Mouse (Mus musculus) neural tube, embryonic 13.5 days (tissue): ENCODE results near the gene Pcca. TPM values are rescaled to one million over a fixed set of nuclear protein-coding genes. Genes with fewer than 3 reads are reported as not detected.
A peak's percentile ranks its signal among the peaks of the same experiment; 100 is the strongest.

ENCODE experiments used
- ATAC-seq: fragments of 200-750 bp; cut with Nextera tagmentation; 2 replicates; pipeline ENCODE4 v1.8.0; 2017; ENCODE audit warnings: low read depth, mild to moderate bottlenecking, moderate TSS enrichment, moderate library complexity
- H3K27ac ChIP-seq: fragments of 300-500 bp; sonication (generic); replicated peaks from 2 replicates; pipeline ENCODE4 v1.5.1; 2015; ENCODE audit warnings: moderate library complexity, mild to moderate bottlenecking, inconsistent platforms
- H3K27me3 ChIP-seq: fragments of 300-500 bp; sonication (generic); 2 replicates; pipeline ENCODE4 v1.6.1; 2015; ENCODE audit warnings: mild to moderate bottlenecking, inconsistent platforms
- H3K36me3 ChIP-seq: fragments of 300-500 bp; sonication (generic); 2 replicates; pipeline ENCODE4 v1.6.1; 2015; ENCODE audit warnings: mild to moderate bottlenecking, inconsistent platforms
- H3K4me1 ChIP-seq: fragments of 300-500 bp; sonication (generic); replicated peaks from 2 replicates; pipeline ENCODE4 v1.6.1; 2015; ENCODE audit warnings: inconsistent platforms
- H3K4me2 ChIP-seq: fragments of 300-500 bp; sonication (generic); 2 replicates; pipeline ENCODE4 v1.6.1; 2015; ENCODE audit warnings: inconsistent platforms, mild to moderate bottlenecking, moderate library complexity
- H3K4me3 ChIP-seq: fragments of 300-500 bp; sonication (generic); 2 replicates; pipeline ENCODE4 v1.5.1; 2015; ENCODE audit warnings: mild to moderate bottlenecking, inconsistent platforms
- H3K9ac ChIP-seq: fragments of 300-500 bp; sonication (generic); 2 replicates; pipeline ENCODE4 v1.6.1; 2015; ENCODE audit warnings: moderate library complexity, mild to moderate bottlenecking, inconsistent platforms
- H3K9me3 ChIP-seq: fragments of 300-500 bp; sonication (generic); 2 replicates; pipeline ENCODE4 v1.6.1; 2016; ENCODE audit warnings: inconsistent platforms
- WGBS: fragments of 180-500 bp; shearing (Covaris S2); methylation state at CpG from one replicate; pipeline ENCODE4 v1.1.7; 2015; 5-methylcytosine and 5-hydroxymethylcytosine counted together
- polyA plus RNA-seq: library from polyadenylated mRNA; unstranded; fragments of >200 nt; fragmentation: Nextera tagmentation; extraction: Ambion mirVana; gene quantifications from 2 replicates; pipeline ENCODE4 v1.2.1, GENCODE M21; 2015

The Pcca gene
- polyA plus RNA-seq, 1 experiment from 2014 or later, result 28.2 TPM

- Histone ChIP-seq H3K9ac (no peak overlapping the region), H3K36me3 (0 out of 2 replicates have a peak, but pooled peaks cover 4% of the 10 kb centered on the region), H3K9me3 (peaks cover 5% of the 10 kb centered on the region), H3K4me2 (no peak overlapping the region), H3K27me3 (no peaks in the 10 kb centered on the region), H3K4me3 (no peak overlapping the region), H3K4me1 (peaks cover 11% of the 10 kb centered on the region; the same call in 1 of the 2 replicates), H3K27ac (no peak overlapping the region; the same call in 1 of the 2 replicates)
- WGBS, result 61% methylated on average over 4 of the region's 4 CpGs
- 0 out of 2 replicates have a peak, but pooled peaks have one; percentile 43 for ATAC-seq
These were observed 368.8 kb downstream of the Pcca start for GRCm38 (mm10) chr14:122902884-122903283.

GRCm38 (mm10) chr14:122903923-122904351 is 369.8 kb downstream of the Pcca start:
- Histone ChIP-seq H3K4me3 (no peak overlapping the region), H3K27me3 (no peaks in the 10 kb centered on the region), H3K4me1 (peaks cover 11% of the 10 kb centered on the region; the same call in 1 of the 2 replicates), H3K4me2 (no peak overlapping the region), H3K36me3 (0 out of 2 replicates have a peak, but pooled peaks cover 7% of the 10 kb centered on the region), H3K27ac (no peak overlapping the region), H3K9me3 (peaks cover 11% of the 10 kb centered on the region), H3K9ac (no peak overlapping the region)
- WGBS, result 78% methylated on average over 2 of the region's 2 CpGs
- no peak for ATAC-seq

GRCm38 (mm10) chr14:122905007-122905406 is 370.9 kb downstream of the Pcca start:
- H3K4me3 ChIP-seq, result no peak overlapping the region
- no peak overlapping the region for H3K27ac ChIP-seq
- no peak overlapping the region for H3K9ac ChIP-seq
- no peak for ATAC-seq
- 0 out of 2 replicates have a peak, but pooled peaks cover 7% of the 10 kb centered on the region for H3K36me3 ChIP-seq
- 90% methylated on average over 1 of the region's 1 CpGs for WGBS
- no peaks in the 10 kb centered on the region for H3K27me3 ChIP-seq
- H3K9me3 ChIP-seq, result peaks cover 11% of the 10 kb centered on the region
- H3K4me2 ChIP-seq, result no peak overlapping the region
- peaks cover 11% of the 10 kb centered on the region; the same call in 1 of the 2 replicates for H3K4me1 ChIP-seq

- Histone ChIP-seq H3K9me3 (peaks cover 11% of the 10 kb centered on the region), H3K4me1 (peaks cover 10% of the 10 kb centered on the region), H3K9ac (no peak overlapping the region), H3K27me3 (peaks cover 13% of the 10 kb centered on the region), H3K4me3 (no peak overlapping the region), H3K4me2 (no peak overlapping the region), H3K36me3 (0 out of 2 replicates have a peak, but pooled peaks cover 7% of the 10 kb centered on the region), H3K27ac (no peak overlapping the region)
- no peak for ATAC-seq
- WGBS, result 88% methylated on average over 4 of the region's 4 CpGs
These were observed 374.0 kb downstream of the Pcca start for GRCm38 (mm10) chr14:122908075-122908474.

- peaks cover 18% of the 10 kb centered on the region for H3K27me3 ChIP-seq
- WGBS, result 75% methylated on average over 5 of the region's 5 CpGs
- H3K4me2 ChIP-seq, result no peak overlapping the region
- ATAC-seq, result no peak
- H3K9ac ChIP-seq, result no peak overlapping the region
- H3K4me1 ChIP-seq, result peaks cover 11% of the 10 kb centered on the region
- H3K36me3 ChIP-seq, result 0 out of 2 replicates have a peak, but pooled peaks cover 7% of the 10 kb centered on the region
- H3K4me3 ChIP-seq, result no peak overlapping the region
- H3K9me3 ChIP-seq, result peaks cover 11% of the 10 kb centered on the region
- no peak overlapping the region for H3K27ac ChIP-seq
These were observed 375.4 kb downstream of the Pcca start for GRCm38 (mm10) chr14:122909368-122910091.

GRCm38 (mm10) chr14:122911265-122911664 is 377.1 kb downstream of the Pcca start:
- peaks cover 11% of the 10 kb centered on the region for H3K9me3 ChIP-seq
- H3K4me1 ChIP-seq, result peaks cover 11% of the 10 kb centered on the region
- H3K27me3 ChIP-seq, result peaks cover 18% of the 10 kb centered on the region
- no peak for ATAC-seq
- H3K4me3 ChIP-seq, result no peak overlapping the region
- H3K9ac ChIP-seq, result no peak overlapping the region
- 0 out of 2 replicates have a peak, but pooled peaks cover 4% of the 10 kb centered on the region for H3K36me3 ChIP-seq
- no peak overlapping the region for H3K27ac ChIP-seq
- H3K4me2 ChIP-seq, result no peak overlapping the region

GRCm38 (mm10) chr14:122912137-122912536 is 378.0 kb downstream of the Pcca start:
- H3K27me3 ChIP-seq, result peaks cover 18% of the 10 kb centered on the region
- peak overlapping the region; percentile 63; the same call in 1 of the 2 replicates for H3K4me3 ChIP-seq
- peak overlapping the region; percentile 71; the same call in 1 of the 2 replicates for H3K9ac ChIP-seq
- H3K36me3 ChIP-seq, result peaks cover 6% of the 10 kb centered on the region; the same call in 1 of the 2 replicates
- peak overlapping the region; percentile 96 for H3K4me2 ChIP-seq
- WGBS, result 57% methylated on average over 1 of the region's 1 CpGs
- H3K27ac ChIP-seq, result no peak overlapping the region
- H3K4me1 ChIP-seq, result peaks cover 11% of the 10 kb centered on the region
- H3K9me3 ChIP-seq, result peaks cover 10% of the 10 kb centered on the region
- no peak for ATAC-seq

- peak; percentile 84 for ATAC-seq
- H3K4me1 ChIP-seq, result peaks cover 11% of the 10 kb centered on the region
- no peak overlapping the region for H3K27ac ChIP-seq
- peak overlapping the region; percentile 96 for H3K4me2 ChIP-seq
- H3K9ac ChIP-seq, result peak overlapping the region; percentile 71
- 1% methylated on average over 58 of the region's 58 CpGs for WGBS
- peaks cover 18% of the 10 kb centered on the region for H3K27me3 ChIP-seq
- H3K36me3 ChIP-seq, result peaks cover 5% of the 10 kb centered on the region; the same call in 1 of the 2 replicates
- H3K9me3 ChIP-seq, result 0 out of 2 replicates have a peak, but pooled peaks cover 6% of the 10 kb centered on the region
- H3K4me3 ChIP-seq, result peak overlapping the region; percentile 63
These were observed 378.8 kb downstream of the Pcca start for GRCm38 (mm10) chr14:122912812-122913498.

- Histone ChIP-seq H3K9ac (peak within 1 kb of the TSS; percentile 71), H3K36me3 (peaks cover 2% of the 10 kb centered on the region; the same call in 1 of the 2 replicates), H3K27ac (no peak within 1 kb of the TSS), H3K4me1 (peaks cover 11% of the 10 kb centered on the region), H3K9me3 (0 out of 2 replicates have a peak, but pooled peaks cover 3% of the 10 kb centered on the region), H3K4me3 (peak within 1 kb of the TSS; percentile 63), H3K27me3 (peaks cover 18% of the 10 kb centered on the region), H3K4me2 (peak within 1 kb of the TSS; percentile 96)
- no peak for ATAC-seq
- 83% methylated on average over 6 of the region's 6 CpGs for WGBS
These were observed 379.5 kb downstream of the Pcca start, which contains the start of gene Ggact for GRCm38 (mm10) chr14:122913657-122914056. Gene Ggact (minus strand): TSS chr14:122913757.

GRCm38 (mm10) chr14:122917676-122918075 is 383.6 kb downstream of the Pcca start:
- no peak for ATAC-seq
- no peak overlapping the region for H3K9ac ChIP-seq

GRCm38 (mm10) chr14:122920011-122920410 is 385.9 kb downstream of the Pcca start:
- 73% methylated on average over 5 of the region's 5 CpGs for WGBS
- no peak overlapping the region for H3K27ac ChIP-seq

More at GRCm38 (mm10) chr14:122917676-122918075, 383.6 kb downstream of the Pcca start:
- H3K27me3 ChIP-seq, result peaks cover 5% of the 10 kb centered on the region
- peaks cover 20% of the 10 kb centered on the region for H3K36me3 ChIP-seq
- WGBS, result 100% methylated on average over 1 of the region's 1 CpGs
- H3K4me2 ChIP-seq, result no peak overlapping the region
- peaks cover 7% of the 10 kb centered on the region for H3K4me1 ChIP-seq
- no peak overlapping the region for H3K4me3 ChIP-seq
- no peaks in the 10 kb centered on the region for H3K9me3 ChIP-seq
- no peak overlapping the region for H3K27ac ChIP-seq

GRCm38 (mm10) chr14:122936460-122936859 is 402.3 kb downstream of the Pcca start:
- 88% methylated on average over 1 of the region's 1 CpGs for WGBS
- H3K4me2 ChIP-seq, result no peak overlapping the region
- H3K9ac ChIP-seq, result no peak overlapping the region
- no peak for ATAC-seq
- no peaks in the 10 kb centered on the region; the same call in 1 of the 2 replicates for H3K9me3 ChIP-seq
- no peaks in the 10 kb centered on the region for H3K27me3 ChIP-seq
- no peak overlapping the region for H3K4me3 ChIP-seq
- no peaks in the 10 kb centered on the region for H3K4me1 ChIP-seq
- H3K27ac ChIP-seq, result no peak overlapping the region
- H3K36me3 ChIP-seq, result peaks cover 57% of the 10 kb centered on the region

More at GRCm38 (mm10) chr14:122920011-122920410, 385.9 kb downstream of the Pcca start:
- no peak overlapping the region for H3K4me3 ChIP-seq
- H3K27me3 ChIP-seq, result no peaks in the 10 kb centered on the region
- no peak for ATAC-seq
- no peak overlapping the region for H3K4me2 ChIP-seq
- H3K36me3 ChIP-seq, result peaks cover 31% of the 10 kb centered on the region
- H3K4me1 ChIP-seq, result no peaks in the 10 kb centered on the region
- no peaks in the 10 kb centered on the region for H3K9me3 ChIP-seq
- no peak overlapping the region for H3K9ac ChIP-seq
